Mouse (Mus musculus) kidney, embryonic 14.5 days (tissue): ENCODE results near the gene Bag2. TPM values are rescaled to one million over a fixed set of nuclear protein-coding genes. Genes with fewer than 3 reads are reported as not detected.

Experiments used
- ATAC-seq: fragments of 200-750 bp; cut with Nextera tagmentation; 2 replicates; pipeline ENCODE4 v1.8.0; 2017; ENCODE audit warnings: moderate number of reproducible peaks, mild to moderate bottlenecking, moderate TSS enrichment, moderate library complexity; ENCODE audit not compliant: low FRiP score, low TSS enrichment
- H3K27ac ChIP-seq: fragments of 300-500 bp; sonication (generic); 2 replicates; pipeline ENCODE4 v1.5.1; 2014; ENCODE audit warnings: low read depth, mild to moderate bottlenecking, low read length, moderate library complexity, mixed read lengths
- H3K27me3 ChIP-seq: fragments of 300-500 bp; sonication (generic); 2 replicates; pipeline ENCODE4 v1.6.1; 2014; ENCODE audit warnings: mild to moderate bottlenecking, low read length; ENCODE audit not compliant: control insufficient read depth, insufficient read depth
- H3K36me3 ChIP-seq: fragments of 300-500 bp; sonication (generic); 2 replicates; pipeline ENCODE4 v1.6.1; 2014; ENCODE audit warnings: low read length, mixed read lengths; ENCODE audit not compliant: control insufficient read depth, insufficient read depth
- H3K4me1 ChIP-seq: fragments of 300-500 bp; sonication (generic); 2 replicates; pipeline ENCODE4 v1.6.1; 2014; ENCODE audit warnings: low read length, mixed read lengths; ENCODE audit not compliant: control insufficient read depth, insufficient read depth
- H3K4me2 ChIP-seq: fragments of 300-500 bp; sonication (generic); replicated peaks from 2 replicates; pipeline ENCODE4 v1.6.1; 2014; ENCODE audit warnings: low read depth, mild to moderate bottlenecking, low read length
- H3K4me3 ChIP-seq: fragments of 300-500 bp; sonication (generic); 2 replicates; pipeline ENCODE4 v1.5.1; 2014; ENCODE audit warnings: mild to moderate bottlenecking, low read length
- H3K9ac ChIP-seq: fragments of 300-500 bp; sonication (generic); 2 replicates; pipeline ENCODE4 v1.6.1; 2014; ENCODE audit warnings: low read depth, mild to moderate bottlenecking, low read length, moderate library complexity
- H3K9me3 ChIP-seq: fragments of 300-500 bp; sonication (generic); 2 replicates; pipeline ENCODE4 v1.6.1; 2016; ENCODE audit warnings: low read length; ENCODE audit not compliant: control insufficient read depth
- WGBS: fragments of 180-500 bp; shearing (Covaris S2); extraction: QIAGEN DNeasy Blood & Tissue Kit; methylation state at CpG from one replicate; pipeline ENCODE4 v1.1.7; 2014; 5-methylcytosine and 5-hydroxymethylcytosine counted together
- polyA plus RNA-seq: library from polyadenylated mRNA; unstranded; fragments of >200 nt; fragmentation: Nextera tagmentation; extraction: Ambion mirVana; gene quantifications from 2 replicates; pipeline ENCODE4 v1.2.1, GENCODE M21; 2014

The Bag2 gene
- polyA plus RNA-seq, 1 experiment from 2014 or later = 87.5 TPM

DNA sequence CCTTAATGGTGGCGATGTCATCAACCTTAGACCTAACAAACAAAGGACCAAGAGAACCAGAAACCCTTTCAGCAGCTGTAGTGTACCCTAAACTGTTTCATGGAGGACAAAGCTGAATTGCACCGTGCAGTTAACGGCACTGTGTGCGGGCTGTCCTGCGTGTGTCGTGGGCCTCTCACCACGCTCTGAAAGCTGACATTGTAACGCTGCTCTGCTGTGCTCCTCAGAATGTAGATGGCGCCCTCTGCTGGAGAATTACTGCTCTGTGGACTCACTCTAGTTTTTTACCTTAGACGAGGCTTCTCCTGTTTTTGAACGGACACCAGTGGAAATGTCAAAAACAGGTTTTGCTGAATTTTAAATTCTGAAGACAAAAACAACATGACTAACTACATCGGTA, 18.3 kb downstream of the Bag2 start:
- no peak overlapping the region for H3K9ac ChIP-seq
- H3K4me3 ChIP-seq = no peak overlapping the region
- H3K4me2 ChIP-seq = no peak overlapping the region
- 35% methylated on average over 12 of the region's 12 CpGs for WGBS
- peak; percentile 80 for ATAC-seq
- H3K27me3 ChIP-seq = no peaks in the 10 kb centered on the region
- H3K36me3 ChIP-seq = peaks cover 49% of the 10 kb centered on the region
- no peaks in the 10 kb centered on the region for H3K9me3 ChIP-seq
- H3K4me1 ChIP-seq = no peaks in the 10 kb centered on the region
- no peak overlapping the region for H3K27ac ChIP-seq

DNA sequence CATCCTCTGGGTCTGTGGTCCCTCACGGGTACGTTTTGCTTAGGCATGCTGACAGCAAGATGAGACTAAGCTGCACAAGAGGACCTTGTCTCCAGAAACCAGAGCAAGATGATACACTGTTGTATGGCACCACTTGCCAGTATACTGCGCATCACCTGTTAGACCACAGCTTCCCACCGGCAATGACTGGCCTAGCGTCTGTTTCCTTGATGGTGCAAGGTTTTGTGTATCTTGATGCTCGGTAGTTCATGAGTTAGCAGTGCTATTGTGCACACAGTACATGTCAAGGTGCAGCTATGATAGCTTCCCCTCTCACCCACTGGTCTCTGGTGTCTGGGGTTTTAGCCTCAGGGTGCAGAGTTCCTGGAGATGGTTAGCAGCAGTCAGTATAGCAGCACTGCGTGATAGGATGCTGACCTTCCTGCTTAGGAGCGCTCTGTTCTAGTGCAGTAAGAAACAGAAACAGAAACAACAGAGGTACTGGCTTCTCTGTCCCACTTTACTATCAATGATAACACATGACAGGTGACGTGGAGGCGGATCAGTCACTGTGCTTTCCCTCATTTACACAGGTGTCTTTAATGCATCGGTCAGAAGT, 18.8 kb downstream of the Bag2 start:
- ATAC-seq = 0 out of 2 replicates have a peak, but pooled peaks have one; percentile 17
- Histone ChIP-seq H3K9ac (no peak overlapping the region), H3K36me3 (peaks cover 49% of the 10 kb centered on the region), H3K4me1 (no peaks in the 10 kb centered on the region), H3K9me3 (no peaks in the 10 kb centered on the region), H3K27me3 (no peaks in the 10 kb centered on the region), H3K4me2 (no peak overlapping the region), H3K27ac (no peak overlapping the region), H3K4me3 (no peak overlapping the region)
- WGBS = 83% methylated on average over 11 of the region's 11 CpGs

DNA sequence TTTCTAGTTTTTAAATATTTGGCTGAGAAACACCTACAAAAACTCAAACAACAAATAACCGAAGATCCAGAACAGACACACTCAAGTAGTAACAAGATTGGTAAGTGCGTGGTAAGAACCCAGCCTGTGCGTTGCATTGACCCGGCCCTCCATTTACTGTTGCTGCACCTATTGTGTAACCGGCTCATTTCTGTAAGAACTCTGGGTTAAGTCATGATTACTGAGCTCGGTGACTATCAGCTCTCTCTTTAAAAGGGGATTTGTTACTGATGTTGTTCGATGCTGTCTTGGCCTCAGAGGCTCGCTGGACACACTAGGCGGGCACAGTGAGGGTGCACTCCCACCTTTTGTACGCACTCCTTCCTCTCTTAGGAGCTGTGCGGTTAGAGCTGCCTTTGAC, 19.3 kb downstream of the Bag2 start:
- peaks cover 49% of the 10 kb centered on the region for H3K36me3 ChIP-seq

DNA sequence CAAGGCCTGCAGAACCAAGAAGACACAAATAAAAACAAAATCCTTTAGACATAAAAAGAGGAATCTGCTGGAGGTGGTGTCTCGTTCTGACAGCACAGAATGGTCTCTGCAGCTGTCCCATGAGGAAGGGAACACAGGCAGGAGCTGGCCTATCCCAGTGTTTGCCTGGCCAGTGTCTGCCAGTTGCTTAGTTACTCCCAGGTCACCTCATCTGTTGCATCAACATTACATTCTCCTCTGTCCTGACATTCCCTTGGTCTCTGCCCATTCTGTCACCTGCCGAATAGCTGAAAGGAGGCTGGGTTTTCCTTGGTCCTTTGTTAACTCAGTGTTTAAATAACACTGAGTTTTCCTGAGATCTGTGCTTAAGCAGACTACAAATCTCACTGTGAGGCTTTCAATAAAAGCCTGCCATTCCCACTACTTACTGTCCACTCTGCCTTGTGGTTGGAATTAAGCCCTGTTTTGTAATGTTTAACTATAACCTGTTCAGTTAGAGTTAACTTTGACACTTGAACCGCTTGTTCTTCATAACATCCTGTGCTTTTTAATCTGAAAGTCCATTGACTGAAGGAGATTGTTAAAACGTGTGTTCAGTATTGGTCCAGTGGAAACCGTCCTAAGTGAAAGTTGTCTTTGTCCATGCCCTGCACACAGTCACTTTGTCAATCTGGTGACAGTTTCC, 23.5 kb downstream of the Bag2 start:
- no peak for ATAC-seq
- H3K27ac ChIP-seq = no peak overlapping the region
- H3K4me2 ChIP-seq = no peak overlapping the region
- H3K36me3 ChIP-seq = peaks cover 63% of the 10 kb centered on the region; the same call in 1 of the 2 replicates
- no peaks in the 10 kb centered on the region for H3K27me3 ChIP-seq
- no peak overlapping the region for H3K4me3 ChIP-seq
- 80% methylated on average over 5 of the region's 5 CpGs for WGBS
- no peaks in the 10 kb centered on the region for H3K9me3 ChIP-seq
- no peaks in the 10 kb centered on the region for H3K4me1 ChIP-seq
- no peak overlapping the region for H3K9ac ChIP-seq

More for the DNA sequence above, 19.3 kb downstream of the Bag2 start:
- H3K4me1 ChIP-seq = no peaks in the 10 kb centered on the region
- no peaks in the 10 kb centered on the region for H3K27me3 ChIP-seq
- no peaks in the 10 kb centered on the region for H3K9me3 ChIP-seq
- H3K27ac ChIP-seq = no peak overlapping the region
- no peak for ATAC-seq
- no peak overlapping the region for H3K4me2 ChIP-seq
- no peak overlapping the region for H3K9ac ChIP-seq
- WGBS = 94% methylated on average over 11 of the region's 11 CpGs
- H3K4me3 ChIP-seq = no peak overlapping the region

GRCm38 (mm10) chr1:33733044-33733443, 24.6 kb downstream of the Bag2 start:
- Histone ChIP-seq H3K36me3 (peaks cover 57% of the 10 kb centered on the region; the same call in 1 of the 2 replicates), H3K4me1 (no peaks in the 10 kb centered on the region), H3K9me3 (no peaks in the 10 kb centered on the region), H3K27ac (no peak overlapping the region), H3K4me3 (no peak overlapping the region), H3K4me2 (no peak overlapping the region), H3K27me3 (no peaks in the 10 kb centered on the region), H3K9ac (no peak overlapping the region)
- 93% methylated on average over 9 of the region's 9 CpGs for WGBS
- ATAC-seq = no peak

DNA sequence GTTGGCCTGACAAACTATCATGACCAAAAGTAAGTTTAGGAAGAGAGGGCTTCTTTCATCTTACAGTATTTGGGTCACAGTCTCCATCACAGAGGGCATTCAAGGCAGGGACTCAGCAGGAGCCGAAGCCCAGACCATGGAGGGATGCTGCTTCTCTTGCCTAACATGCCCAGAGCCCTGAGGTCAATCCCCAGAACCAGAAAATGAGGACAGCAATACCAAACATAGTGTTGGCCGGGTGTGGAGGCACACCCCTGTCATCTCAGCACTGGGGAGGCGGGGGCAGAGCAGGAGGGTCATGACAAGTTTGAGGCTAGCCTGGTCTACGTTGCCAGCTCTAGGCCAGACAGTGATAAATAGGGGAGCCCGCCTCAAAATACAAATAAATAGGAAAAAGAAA, 32.5 kb downstream of the Bag2 start:
- Histone ChIP-seq H3K27me3 (no peaks in the 10 kb centered on the region), H3K4me3 (no peak overlapping the region), H3K9me3 (no peaks in the 10 kb centered on the region), H3K4me1 (peaks cover 5% of the 10 kb centered on the region; the same call in 1 of the 2 replicates), H3K36me3 (peaks cover 52% of the 10 kb centered on the region), H3K9ac (no peak overlapping the region), H3K27ac (no peak overlapping the region), H3K4me2 (no peak overlapping the region)
- WGBS = 81% methylated on average over 5 of the region's 5 CpGs
- no peak for ATAC-seq

- no peak for ATAC-seq
- 39% methylated on average over 6 of the region's 6 CpGs for WGBS
- no peak overlapping the region for H3K9ac ChIP-seq
- H3K27ac ChIP-seq = no peak overlapping the region
- H3K4me1 ChIP-seq = peaks cover 5% of the 10 kb centered on the region; the same call in 1 of the 2 replicates
- H3K9me3 ChIP-seq = no peaks in the 10 kb centered on the region
- peaks cover 48% of the 10 kb centered on the region for H3K36me3 ChIP-seq
- H3K4me3 ChIP-seq = no peak overlapping the region
- no peak overlapping the region for H3K4me2 ChIP-seq
- H3K27me3 ChIP-seq = no peaks in the 10 kb centered on the region
Measured at GRCm38 (mm10) chr1:33724516-33724915, 33.1 kb downstream of the Bag2 start.

DNA sequence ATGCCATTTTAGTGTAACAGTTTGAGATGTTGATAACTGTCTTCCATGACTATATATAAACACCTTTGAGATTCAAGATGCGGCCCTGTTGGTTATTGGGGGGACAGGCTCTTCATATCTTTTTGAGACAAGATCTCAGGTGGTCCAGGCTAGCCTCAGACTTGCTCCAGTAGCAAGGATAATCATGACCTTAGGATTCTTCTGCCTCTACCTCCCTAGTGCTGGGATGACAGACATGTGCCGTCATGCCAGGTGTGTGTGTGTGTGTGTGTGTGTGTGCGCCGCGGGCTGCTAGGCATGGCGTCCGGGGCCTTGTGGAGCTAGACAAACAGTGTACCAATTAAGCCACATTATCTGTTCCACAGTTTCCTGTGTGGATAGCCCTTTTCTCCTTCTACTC, 36.6 kb downstream of the Bag2 start:
- no peak overlapping the region for H3K9ac ChIP-seq

GRCm38 (mm10) chr1:33720231-33720630, 37.4 kb downstream of the Bag2 start:
- Histone ChIP-seq H3K9ac (peak overlapping the region; percentile 92), H3K4me1 (peaks cover 5% of the 10 kb centered on the region; the same call in 1 of the 2 replicates), H3K27me3 (no peaks in the 10 kb centered on the region), H3K9me3 (no peaks in the 10 kb centered on the region), H3K27ac (peak overlapping the region; percentile 87), H3K4me3 (peak overlapping the region; percentile 83), H3K36me3 (peaks cover 26% of the 10 kb centered on the region), H3K4me2 (peak overlapping the region; percentile 56)
- ATAC-seq = no peak; the same call in 1 of the 2 replicates
- WGBS = under 1% methylated on average over 39 of the region's 41 CpGs

More for the DNA sequence above, 36.6 kb downstream of the Bag2 start:
- no peaks in the 10 kb centered on the region for H3K27me3 ChIP-seq
- H3K4me3 ChIP-seq = peak overlapping the region; percentile 83; the same call in 1 of the 2 replicates
- no peaks in the 10 kb centered on the region for H3K9me3 ChIP-seq
- ATAC-seq = no peak
- H3K4me2 ChIP-seq = peak overlapping the region; percentile 56
- peaks cover 33% of the 10 kb centered on the region for H3K36me3 ChIP-seq
- peaks cover 5% of the 10 kb centered on the region; the same call in 1 of the 2 replicates for H3K4me1 ChIP-seq
- H3K27ac ChIP-seq = no peak overlapping the region
- 92% methylated on average over 7 of the region's 7 CpGs for WGBS
